Mouse (Mus musculus) liver, embryonic 16.5 days (tissue): Measurements from ENCODE around the gene Klhl12. TPM values are rescaled to one million over a fixed set of nuclear protein-coding genes. Genes with fewer than 3 reads are reported as not detected.
"Not testable (repeated sequence)": the region's sequence is repeated elsewhere in the genome, so short reads cannot be mapped to it uniquely, and the experiment has no call there.

Source experiments
- ATAC-seq: fragments of 200-750 bp; cut with Nextera tagmentation; 2 replicates; pipeline ENCODE4 v1.8.0; 2017; ENCODE audit warnings: low read depth, mild to moderate bottlenecking, moderate number of reproducible peaks, moderate library complexity
- H3K27ac ChIP-seq: fragments of 300-500 bp; sonication (generic); 2 replicates; pipeline ENCODE4 v1.5.1; 2014; ENCODE audit warnings: mild to moderate bottlenecking, low read length
- H3K27me3 ChIP-seq: fragments of 300-500 bp; sonication (generic); 2 replicates; pipeline ENCODE4 v1.6.1; 2014; ENCODE audit warnings: low read depth, low read length, mixed read lengths; ENCODE audit not compliant: control insufficient read depth, insufficient read depth
- H3K36me3 ChIP-seq: fragments of 300-500 bp; sonication (generic); 2 replicates; pipeline ENCODE4 v1.6.1; 2014; ENCODE audit warnings: mild to moderate bottlenecking; ENCODE audit not compliant: control insufficient read depth, insufficient read depth
- H3K4me1 ChIP-seq: fragments of 300-500 bp; sonication (generic); 2 replicates; pipeline ENCODE4 v1.6.1; 2014; ENCODE audit warnings: low read depth, low read length, mixed read lengths; ENCODE audit not compliant: control insufficient read depth
- H3K4me2 ChIP-seq: fragments of 300-500 bp; sonication (generic); 2 replicates; pipeline ENCODE4 v1.6.1; 2014; ENCODE audit warnings: low read depth, low read length, mixed read lengths
- H3K4me3 ChIP-seq: fragments of 300-500 bp; sonication (generic); 2 replicates; pipeline ENCODE4 v1.5.1; 2014; ENCODE audit warnings: low read depth, mild to moderate bottlenecking, low read length
- H3K9ac ChIP-seq: fragments of 300-500 bp; sonication (generic); 2 replicates; pipeline ENCODE4 v1.6.1; 2014; ENCODE audit warnings: low read depth, low read length
- H3K9me3 ChIP-seq: fragments of 300-500 bp; sonication (generic); replicated peaks from 2 replicates; pipeline ENCODE4 v1.6.1; 2016; ENCODE audit warnings: low read length; ENCODE audit not compliant: control insufficient read depth
- WGBS: fragments of 180-500 bp; shearing (Covaris S2); extraction: QIAGEN DNeasy Blood & Tissue Kit; methylation state at CpG from one replicate; pipeline ENCODE4 v1.1.7; 2014; ENCODE audit not compliant: insufficient replicate concordance; 5-methylcytosine and 5-hydroxymethylcytosine counted together
- polyA plus RNA-seq: library from polyadenylated mRNA; unstranded; fragments of >200 nt; fragmentation: Nextera tagmentation; extraction: Ambion mirVana; gene quantifications from 2 replicates; pipeline ENCODE4 v1.2.1, GENCODE M21; 2015

Gene Klhl12
- polyA plus RNA-seq, 1 experiment from 2014 or later, result 33.5 TPM

- H3K27ac ChIP-seq, result peak overlapping the region; percentile 92
- peak overlapping the region; percentile 69 for H3K4me2 ChIP-seq
- H3K27me3 ChIP-seq, result no peaks in the 10 kb centered on the region
- H3K9ac ChIP-seq, result peak overlapping the region; percentile 65
- no peaks in the 10 kb centered on the region for H3K36me3 ChIP-seq
- H3K9me3 ChIP-seq, result no peaks in the 10 kb centered on the region
- peak; percentile 99 for ATAC-seq
- H3K4me3 ChIP-seq, result peak overlapping the region; percentile 37
- H3K4me1 ChIP-seq, result peaks cover 19% of the 10 kb centered on the region
- 18% methylated on average over 6 of the region's 6 CpGs for WGBS
Observed at GRCm38 (mm10) chr1:134526752-134527151, 71.4 kb downstream of the Klhl12 start.

- Histone ChIP-seq H3K4me2 (no peak overlapping the region), H3K9me3 (no peaks in the 10 kb centered on the region), H3K27me3 (no peaks in the 10 kb centered on the region), H3K4me1 (peaks cover 20% of the 10 kb centered on the region), H3K9ac (no peak overlapping the region), H3K4me3 (no peak overlapping the region), H3K36me3 (no peaks in the 10 kb centered on the region), H3K27ac (no peak overlapping the region)
- 74% methylated on average over 6 of the region's 6 CpGs for WGBS
- no peak for ATAC-seq
Observed at GRCm38 (mm10) chr1:134530618-134531017, 75.3 kb downstream of the Klhl12 start.

GRCm38 (mm10) chr1:134533710-134534109 lies 78.4 kb downstream of the Klhl12 start:
- H3K4me2 ChIP-seq, H3K27ac ChIP-seq, H3K4me3 ChIP-seq, H3K27me3 ChIP-seq, H3K9ac ChIP-seq, H3K9me3 ChIP-seq, H3K36me3 ChIP-seq, ATAC-seq, H3K4me1 ChIP-seq: not testable (repeated sequence)
- WGBS, result 87% methylated on average over 10 of the region's 10 CpGs

GRCm38 (mm10) chr1:134535054-134535453 lies 79.7 kb downstream of the Klhl12 start:
- Histone ChIP-seq H3K27ac (no peak overlapping the region), H3K4me1 (peaks cover 6% of the 10 kb centered on the region), H3K9me3 (no peaks in the 10 kb centered on the region), H3K9ac (no peak overlapping the region), H3K4me2 (no peak overlapping the region), H3K4me3 (no peak overlapping the region), H3K36me3 (no peaks in the 10 kb centered on the region), H3K27me3 (no peaks in the 10 kb centered on the region)
- WGBS, result 91% methylated on average over 1 of the region's 1 CpGs
- no peak for ATAC-seq

GRCm38 (mm10) chr1:134535513-134535912 lies 80.2 kb downstream of the Klhl12 start:
- no peak overlapping the region for H3K9ac ChIP-seq
- H3K27ac ChIP-seq, result no peak overlapping the region
- H3K4me3 ChIP-seq, result no peak overlapping the region
- H3K27me3 ChIP-seq, result no peaks in the 10 kb centered on the region
- H3K4me2 ChIP-seq, result no peak overlapping the region
- ATAC-seq, result peak; percentile 37; the same call in 1 of the 2 replicates
- peaks cover 6% of the 10 kb centered on the region for H3K4me1 ChIP-seq
- no peaks in the 10 kb centered on the region for H3K36me3 ChIP-seq
- H3K9me3 ChIP-seq, result no peaks in the 10 kb centered on the region
- 43% methylated on average over 3 of the region's 3 CpGs for WGBS

GRCm38 (mm10) chr1:134540610-134541009 lies 85.3 kb downstream of the Klhl12 start:
- Histone ChIP-seq H3K4me1 (peaks cover 5% of the 10 kb centered on the region), H3K27me3 (no peaks in the 10 kb centered on the region), H3K36me3 (no peaks in the 10 kb centered on the region), H3K27ac (no peak overlapping the region), H3K9me3 (no peaks in the 10 kb centered on the region), H3K4me3 (no peak overlapping the region), H3K9ac (no peak overlapping the region), H3K4me2 (no peak overlapping the region)
- no peak for ATAC-seq
- 79% methylated on average over 10 of the region's 10 CpGs for WGBS

Other genes with a start within 250 kb of the Klhl12 start
- 2.3 and 3.6 TPM in 2 replicates for gene Adora1, start 220.1 kb upstream of the Klhl12 start, polyA plus RNA-seq
- gene Myog, start 165.5 kb upstream of the Klhl12 start, polyA plus RNA-seq, result 2.4 and 4.4 TPM in 2 replicates
- 1.7 and 2.0 TPM in 2 replicates for gene Ppfia4, start 122.6 kb upstream of the Klhl12 start, polyA plus RNA-seq
- gene Tmem183a, start 93.6 kb upstream of the Klhl12 start, polyA plus RNA-seq, result 48.7 and 51.6 TPM in 2 replicates
- gene 4933406M09Rik, start 69.6 kb upstream of the Klhl12 start, polyA plus RNA-seq, result not detected in 2 replicates
- gene Cyb5r1, start 50.0 kb upstream of the Klhl12 start, polyA plus RNA-seq, result 18.3 and 19.2 TPM in 2 replicates
- gene Adipor1, start 40.2 kb upstream of the Klhl12 start, polyA plus RNA-seq, result 163 and 174 TPM in 2 replicates
- gene Rabif, start 39.1 kb downstream of the Klhl12 start, polyA plus RNA-seq, result 15.0 and 15.8 TPM in 2 replicates
- not detected in 2 replicates for gene Mgat4e, start 94.2 kb downstream of the Klhl12 start, polyA plus RNA-seq
- 5.5 and 5.6 TPM in 2 replicates for gene Kdm5b, start 104.6 kb downstream of the Klhl12 start, polyA plus RNA-seq
- 0.02 and 0.04 TPM in 2 replicates for gene Syt2, start 191.1 kb downstream of the Klhl12 start, polyA plus RNA-seq